Mouse (Mus musculus): ENCODE measurements around the gene Kdf1.

The Kdf1 gene

GRCm38 (mm10) chr4:133553448-133554330 is 34.9 kb downstream of the Kdf1 start:
- no peak for DNase-seq (ENCODE audit: low read depth, low spot score)

- no peak for DNase-seq (ENCODE audit: low read depth, low spot score)
These were observed 38.4 kb downstream of the Kdf1 start for GRCm38 (mm10) chr4:133557041-133557717.

- no peak for DNase-seq (ENCODE audit: low read depth, low spot score)
These were observed 41.1 kb downstream of the Kdf1 start for GRCm38 (mm10) chr4:133559846-133560245.

- DNase-seq (ENCODE audit: low read depth, low spot score): no peak
These were observed 42.9 kb downstream of the Kdf1 start for GRCm38 (mm10) chr4:133561622-133562021.

GRCm38 (mm10) chr4:133563123-133563571 is 44.4 kb downstream of the Kdf1 start:
- DNase-seq (ENCODE audit: low read depth, low spot score): no peak

GRCm38 (mm10) chr4:133567251-133567650 is 48.5 kb downstream of the Kdf1 start:
- no peak for DNase-seq (ENCODE audit: low read depth, low spot score)

GRCm38 (mm10) chr4:133569291-133570065 is 50.7 kb downstream of the Kdf1 start:
- no peak for DNase-seq (ENCODE audit: low read depth, low spot score)

- DNase-seq (ENCODE audit: low read depth, low spot score): no peak
These were observed 51.3 kb downstream of the Kdf1 start for GRCm38 (mm10) chr4:133570066-133570466.

GRCm38 (mm10) chr4:133574070-133574842 is 55.5 kb downstream of the Kdf1 start, which contains the start of gene Gpatch3:
TSS of gene Gpatch3 (plus strand) at chr4:133574745.
- DNase-seq (ENCODE audit: low read depth, low spot score): peak; percentile 88

GRCm38 (mm10) chr4:133574843-133575202 is 56.1 kb downstream of the Kdf1 start:
- DNase-seq (ENCODE audit: low read depth, low spot score): no peak

GRCm38 (mm10) chr4:133577983-133578382 is 59.2 kb downstream of the Kdf1 start:
- no peak for DNase-seq (ENCODE audit: low read depth, low spot score)
